Mouse (Mus musculus): ENCODE data around the gene Fcgrt.
"Not testable (repeated sequence)": the region's sequence is repeated elsewhere in the genome, so short reads cannot be mapped to it uniquely, and the experiment has no call there.

DNA sequence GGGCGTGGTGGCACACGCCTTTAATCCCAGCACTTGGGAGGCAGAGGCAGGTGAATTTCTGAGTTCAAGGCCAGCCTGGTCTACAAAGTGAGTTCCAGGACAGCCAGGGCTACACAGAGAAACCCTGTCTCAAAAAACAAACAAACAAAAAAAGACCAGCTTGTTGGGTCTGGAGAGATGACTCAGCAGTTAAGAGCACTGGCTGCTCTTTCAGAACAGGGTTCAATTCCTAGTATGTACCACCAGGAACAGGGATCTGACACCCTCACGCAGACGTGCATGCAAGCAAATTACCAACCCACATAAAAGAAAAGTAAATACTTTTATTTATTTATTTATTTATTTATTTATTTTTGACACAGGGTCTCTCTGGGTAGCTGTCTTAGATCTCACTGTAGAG, 6.4 kb upstream of the Fcgrt start:
- TF ChIP-seq CTCF, EP300 (IDR thresholded peaks at IDR 0.05): not testable (repeated sequence)
